Mouse (Mus musculus): ENCODE measurements around the gene Zfp637. TPM values are rescaled to one million over a fixed set of nuclear protein-coding genes. Genes with fewer than 3 reads are reported as not detected.

Gene Zfp637
- total RNA-seq, 4 experiments from 2014 or later = 42.8 to 52.2 (median 43.6) TPM

Other genes with a start within 250 kb of the Zfp637 start
- 1 to 10 TPM; 1.1 to 2.7 (median 1.9) TPM for gene Zfp239, start 20.9 kb downstream of the Zfp637 start, total RNA-seq (2022)
- gene Hnrnpf, start 59.1 kb downstream of the Zfp637 start, total RNA-seq (2022) = 100 to 1,000 TPM in 1 of 4 experiments, 10 to 100 TPM in 3; 85.6 to 104 (median 94.2) TPM
- gene Fxyd4, start 96.5 kb downstream of the Zfp637 start, total RNA-seq (2022) = not detected
- gene Rasgef1a, start 170.3 kb downstream of the Zfp637 start, total RNA-seq (2022) = under 1 TPM; 0.11 to 0.38 (median 0.17) TPM